Mouse (Mus musculus): ENCODE data around the gene Calhm6.

Calhm6 gene

GRCm38 (mm10) chr10:34127392-34128378, at the start of gene Calhm6:
Gene Calhm6, minus strand, starts transcription at chr10:34127984.
- DNase-seq = no peak

- no peak for DNase-seq
Measured at GRCm38 (mm10) chr10:34175870-34176606, 48.3 kb upstream of the Calhm6 start.

GRCm38 (mm10) chr10:34172663-34173282, 45.0 kb upstream of the Calhm6 start:
- DNase-seq = no peak

- DNase-seq = no peak
Measured at GRCm38 (mm10) chr10:34171660-34172059, 43.9 kb upstream of the Calhm6 start.

GRCm38 (mm10) chr10:34171191-34171590, 43.4 kb upstream of the Calhm6 start:
- no peak for DNase-seq

GRCm38 (mm10) chr10:34166971-34167370, 39.2 kb upstream of the Calhm6 start:
- no peak for DNase-seq

GRCm38 (mm10) chr10:34155796-34156554, 28.2 kb upstream of the Calhm6 start:
- DNase-seq = no peak

GRCm38 (mm10) chr10:34151827-34152226, 24.0 kb upstream of the Calhm6 start:
- no peak for DNase-seq

- no peak for DNase-seq
Measured at GRCm38 (mm10) chr10:34150454-34150853, 22.7 kb upstream of the Calhm6 start.

- no peak for DNase-seq
Measured at GRCm38 (mm10) chr10:34149772-34150171, 22.0 kb upstream of the Calhm6 start.

GRCm38 (mm10) chr10:34141693-34142092, 13.9 kb upstream of the Calhm6 start:
- no peak for DNase-seq

GRCm38 (mm10) chr10:34139768-34140167, 12.0 kb upstream of the Calhm6 start:
- DNase-seq = no peak

- DNase-seq = no peak
Measured at GRCm38 (mm10) chr10:34138027-34138426, 10.2 kb upstream of the Calhm6 start.

GRCm38 (mm10) chr10:34136432-34136831, 8.6 kb upstream of the Calhm6 start:
- DNase-seq = no peak

GRCm38 (mm10) chr10:34131356-34131755, 3.6 kb upstream of the Calhm6 start:
- DNase-seq = no peak

- no peak for DNase-seq
Measured at GRCm38 (mm10) chr10:34128391-34128790, 607 bp upstream of the Calhm6 start.

GRCm38 (mm10) chr10:34118421-34118820, 9.4 kb downstream of the Calhm6 start:
- no peak for DNase-seq

- no peak for DNase-seq
Measured at GRCm38 (mm10) chr10:34117770-34118169, 10.0 kb downstream of the Calhm6 start.

GRCm38 (mm10) chr10:34117131-34117530, 10.7 kb downstream of the Calhm6 start:
- DNase-seq = no peak

- no peak for DNase-seq
Measured at GRCm38 (mm10) chr10:34111964-34112738, 15.6 kb downstream of the Calhm6 start.

- DNase-seq = no peak
Measured at GRCm38 (mm10) chr10:34110863-34111465, 16.8 kb downstream of the Calhm6 start.

Measured in cerebellum, adult 18-20 months (tissue).